Mouse (Mus musculus) C2C12 (cell line): ENCODE results near the gene AI413582. TPM values are rescaled to one million over a fixed set of nuclear protein-coding genes. Genes with fewer than 3 reads are reported as not detected.

ENCODE experiments used
- H3K27me3 ChIP-seq: one replicate; pipeline ENCODE4 v1.6.1; 2011; ENCODE audit not compliant: control insufficient read depth, insufficient read depth, insufficient read length
- H3K36me3 ChIP-seq: one replicate; pipeline ENCODE4 v1.6.1; 2011; ENCODE audit not compliant: control insufficient read depth, insufficient read depth
- H3K4me3 ChIP-seq: one replicate; pipeline ENCODE4 v1.5.1; 2011; ENCODE audit warnings: mild to moderate bottlenecking, control low read depth; ENCODE audit not compliant: poor library complexity, insufficient read depth, severe bottlenecking
- H3K79me2 ChIP-seq: one replicate; pipeline ENCODE4 v1.6.1; 2011; ENCODE audit not compliant: control insufficient read depth, insufficient read depth
- H3K79me3 ChIP-seq: one replicate; pipeline ENCODE4 v1.6.1; 2011; ENCODE audit warnings: low read depth, control low read depth
- H3ac ChIP-seq: one replicate; pipeline ENCODE3; 2011; ENCODE audit warnings: low read depth; ENCODE audit not compliant: control insufficient read depth, insufficient read length
- CEBPB ChIP-seq: IDR thresholded peaks from one replicate; pipeline ENCODE4 v1.6.1; 2011; ENCODE audit warnings: low read depth, mild to moderate bottlenecking, control low read depth, moderate library complexity
- CTCF ChIP-seq: IDR thresholded peaks from one replicate; pipeline ENCODE4 v1.5.1; 2011; ENCODE audit not compliant: control insufficient read depth, insufficient read depth, insufficient read length
- FOSL1 ChIP-seq: IDR thresholded peaks from one replicate; pipeline ENCODE4 v1.8.0; 2011; ENCODE audit warnings: mild to moderate bottlenecking, low read length; ENCODE audit not compliant: poor library complexity, insufficient read depth, severe bottlenecking
- MAX ChIP-seq: IDR thresholded peaks from one replicate; pipeline ENCODE4 v1.6.1; 2011; ENCODE audit warnings: mild to moderate bottlenecking, control low read depth
- MYOD1 ChIP-seq: IDR thresholded peaks from one replicate; pipeline ENCODE4 v1.6.1; 2011; ENCODE audit warnings: low read depth; ENCODE audit not compliant: control insufficient read depth, insufficient read length
- MYOG ChIP-seq: IDR thresholded peaks from one replicate; pipeline ENCODE4 v1.6.1; 2011; ENCODE audit not compliant: control insufficient read depth, insufficient read length; ENCODE audit errors: extremely low read depth
- USF1 ChIP-seq: IDR thresholded peaks from one replicate; pipeline ENCODE4 v1.6.1; 2011; ENCODE audit warnings: low read depth, mild to moderate bottlenecking, control low read depth, moderate library complexity
- polyA plus RNA-seq: library from polyadenylated mRNA; unstranded; fragments of >200 nt; fragmentation: generic; extraction: Trizol; gene quantifications from one replicate; pipeline ENCODE4 v1.2.1, GENCODE M21; 2012; ENCODE audit warnings: missing spikeins

Gene AI413582
- polyA plus RNA-seq, 1 experiment: 37.9 TPM

DNA sequence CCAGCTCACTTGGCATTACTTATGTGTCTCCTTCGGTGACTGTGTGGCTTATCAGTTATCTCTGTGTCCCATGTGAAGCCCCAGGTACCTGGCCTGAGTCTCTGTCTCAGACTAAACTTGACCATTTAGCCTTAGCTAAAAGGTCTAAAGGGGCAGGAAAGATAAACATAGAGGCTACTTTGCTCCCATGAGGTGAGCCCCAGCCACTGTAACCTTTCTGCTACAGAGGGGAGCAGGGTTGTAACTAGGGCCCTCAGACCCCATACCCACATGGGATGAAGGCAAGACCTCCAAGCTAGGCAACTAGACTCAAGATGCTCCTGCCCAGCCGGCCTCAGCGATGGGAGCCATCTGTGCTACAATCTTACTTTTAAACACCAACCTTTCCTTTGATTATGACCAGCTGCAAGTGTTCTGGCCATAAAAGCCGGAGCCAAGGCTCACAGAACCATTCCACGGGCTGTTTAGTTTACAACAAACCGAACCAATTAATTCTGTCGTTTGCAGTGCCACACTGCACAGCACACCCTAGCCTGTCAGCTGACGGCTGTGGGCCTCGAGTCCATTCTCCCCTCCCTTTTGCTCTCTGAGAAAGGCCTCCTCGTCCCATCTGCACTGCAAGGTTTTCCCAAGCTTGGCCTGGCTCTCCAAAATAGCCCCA, 9.7 kb upstream of the AI413582 start:
- no peaks in the 10 kb centered on the region for H3K79me2 ChIP-seq
- no peaks in the 10 kb centered on the region for H3K27me3 ChIP-seq
- no peak overlapping the region for H3K4me3 ChIP-seq
- TF ChIP-seq CEBPB (no peak), MYOG (no peak), CTCF (no peak), FOSL1 (no peak), MAX (no peak), USF1 (no peak), MYOD1 (no peak)
- H3K36me3 ChIP-seq: peaks cover 25% of the 10 kb centered on the region
- no peaks in the 10 kb centered on the region for H3K79me3 ChIP-seq
- H3ac ChIP-seq: no peak overlapping the region

DNA sequence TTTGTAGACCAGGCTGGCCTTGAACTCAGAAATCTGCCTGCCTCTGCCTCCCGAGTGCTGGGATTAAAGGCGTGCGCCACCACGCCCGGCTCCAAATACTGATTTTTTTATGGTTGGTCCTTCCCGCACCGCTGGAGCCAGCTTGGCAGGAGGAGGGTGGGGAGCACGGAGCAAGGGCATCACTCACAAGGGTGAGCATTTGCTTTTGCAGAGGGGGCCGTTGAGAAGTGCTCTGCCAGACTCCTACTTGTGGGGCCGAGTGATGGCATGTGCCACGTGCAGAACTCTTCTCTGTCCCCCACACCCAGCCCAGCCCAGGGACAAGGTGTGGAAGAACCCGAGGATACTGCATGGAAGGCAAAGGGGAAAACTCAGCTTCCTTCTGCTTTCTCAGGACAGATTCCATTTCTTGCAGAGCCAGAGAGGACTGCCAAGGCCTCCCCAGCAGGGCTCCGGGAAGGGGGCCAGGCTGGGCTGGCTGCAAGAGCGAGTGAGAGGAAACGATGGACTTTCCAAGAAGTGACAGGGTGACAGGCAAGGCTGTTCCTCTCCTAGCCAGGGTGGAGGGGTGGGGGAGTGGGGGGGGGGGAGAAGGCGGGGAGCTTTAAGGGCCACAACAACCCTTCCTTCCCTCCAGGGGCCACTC, 9.0 kb upstream of the AI413582 start:
- H3K36me3 ChIP-seq: peaks cover 19% of the 10 kb centered on the region
- no peaks in the 10 kb centered on the region for H3K27me3 ChIP-seq
- TF ChIP-seq FOSL1: no peak
- TF ChIP-seq MAX: no peak
- no peak for TF ChIP-seq CEBPB
- TF ChIP-seq CTCF: no peak
- no peak for TF ChIP-seq MYOD1
- no peak for TF ChIP-seq USF1
- no peak for TF ChIP-seq MYOG

DNA sequence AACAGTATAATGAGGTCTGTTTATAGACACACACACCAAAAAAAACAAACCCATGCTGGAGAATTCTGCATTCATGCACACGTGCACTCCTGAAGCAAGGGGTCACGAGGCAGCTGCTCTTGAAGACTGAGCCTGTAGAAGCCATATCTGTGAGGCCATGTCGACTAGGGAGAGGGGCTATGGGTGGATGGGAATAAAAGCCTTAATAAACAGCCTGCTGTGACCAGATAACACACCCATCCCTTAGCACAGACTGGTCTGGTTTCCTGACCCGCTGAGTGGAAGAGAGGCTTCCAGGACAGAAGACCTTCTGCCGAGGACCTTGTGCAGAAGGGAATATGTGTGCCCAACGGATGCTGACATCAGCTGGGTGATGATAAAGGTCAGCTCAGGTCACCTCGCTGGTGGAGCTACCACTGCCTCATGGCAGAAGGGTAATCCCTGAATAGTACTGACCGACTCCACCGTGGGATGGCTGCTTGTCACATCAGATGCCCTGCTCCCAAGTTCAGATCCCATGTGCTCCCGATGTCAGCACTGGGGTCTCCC, 8.3 kb upstream of the AI413582 start:
- no peak overlapping the region for H3K4me3 ChIP-seq
- peaks cover 11% of the 10 kb centered on the region for H3K36me3 ChIP-seq
- TF ChIP-seq USF1 (no peak), CTCF (no peak), MYOD1 (no peak), CEBPB (no peak), MYOG (no peak), FOSL1 (no peak), MAX (no peak)
- no peaks in the 10 kb centered on the region for H3K79me3 ChIP-seq
- no peak overlapping the region for H3ac ChIP-seq
- no peaks in the 10 kb centered on the region for H3K79me2 ChIP-seq
- H3K27me3 ChIP-seq: no peaks in the 10 kb centered on the region

More for the DNA sequence above, 9.0 kb upstream of the AI413582 start:
- no peaks in the 10 kb centered on the region for H3K79me2 ChIP-seq
- H3K79me3 ChIP-seq: no peaks in the 10 kb centered on the region
- H3K4me3 ChIP-seq: no peak overlapping the region
- no peak overlapping the region for H3ac ChIP-seq

DNA sequence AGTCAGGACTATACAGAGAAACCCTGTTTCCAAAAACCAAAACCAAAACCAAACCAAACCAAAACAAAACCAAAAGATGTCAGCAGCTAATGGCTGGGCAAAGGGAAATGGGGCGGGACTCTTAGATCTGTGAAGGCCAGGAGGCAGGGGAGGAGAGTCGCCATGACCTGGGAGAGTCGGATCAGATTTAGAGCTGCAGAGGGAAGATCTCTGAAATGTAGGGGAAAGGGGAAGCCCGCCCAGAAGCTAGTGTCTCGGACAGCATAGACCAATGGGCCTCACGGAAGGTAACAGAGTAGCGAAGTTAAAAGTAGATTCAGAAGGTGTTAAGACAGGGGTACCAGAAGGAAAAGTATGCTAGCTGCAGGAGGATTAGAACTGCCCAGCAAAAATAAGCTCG, 5.8 kb upstream of the AI413582 start:
- no peak for TF ChIP-seq MAX
- H3K79me3 ChIP-seq: no peaks in the 10 kb centered on the region
- no peak overlapping the region for H3K4me3 ChIP-seq
- H3ac ChIP-seq: no peak overlapping the region
- H3K36me3 ChIP-seq: peaks cover 6% of the 10 kb centered on the region
- H3K27me3 ChIP-seq: no peaks in the 10 kb centered on the region
- no peaks in the 10 kb centered on the region for H3K79me2 ChIP-seq

DNA sequence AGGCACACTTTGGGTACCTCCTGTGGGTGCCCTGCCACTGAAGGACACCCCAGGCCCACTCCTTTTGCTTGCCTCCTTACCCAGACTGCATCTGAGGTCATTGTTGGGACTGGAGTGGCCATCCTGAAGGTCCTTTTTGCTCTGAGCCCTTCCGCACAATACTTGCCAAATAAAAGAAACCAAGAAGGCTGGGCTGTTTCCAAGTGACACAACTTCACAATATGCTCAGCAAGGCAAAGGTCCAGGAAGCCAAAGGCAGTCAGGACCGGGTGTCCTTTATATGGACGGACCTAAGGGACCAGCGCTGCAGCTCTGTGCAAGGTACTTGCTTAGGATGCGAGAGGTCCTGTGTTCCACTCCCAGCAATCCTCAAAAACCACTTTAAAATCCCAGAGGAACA, 2.7 kb upstream of the AI413582 start:
- peaks cover 5% of the 10 kb centered on the region for H3K36me3 ChIP-seq

DNA sequence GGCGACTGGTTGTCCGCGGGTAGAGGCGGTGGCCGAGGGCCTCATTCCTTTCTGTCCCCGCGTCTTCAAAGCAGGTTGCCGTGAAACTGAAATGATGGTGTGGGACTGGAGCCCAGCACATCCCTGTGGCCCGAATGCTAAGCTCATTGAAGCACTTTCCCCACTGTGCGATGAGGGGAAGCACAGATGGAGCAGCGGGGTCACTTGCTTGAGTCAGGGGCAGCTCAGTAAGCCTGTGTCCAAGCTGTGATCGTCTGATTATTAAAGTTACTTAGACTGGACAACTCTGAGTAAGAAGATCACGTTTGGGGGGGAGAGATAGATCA, 349 bp upstream of the AI413582 start:
- no peaks in the 10 kb centered on the region for H3K79me3 ChIP-seq
- peaks cover 10% of the 10 kb centered on the region for H3K79me2 ChIP-seq
- H3K36me3 ChIP-seq: peaks cover 5% of the 10 kb centered on the region
- no peaks in the 10 kb centered on the region for H3K27me3 ChIP-seq
- peak overlapping the region; percentile 30 for H3K4me3 ChIP-seq
- peak overlapping the region; percentile 82 for H3ac ChIP-seq
- TF ChIP-seq FOSL1: no peak
- no peak for TF ChIP-seq MYOG
- no peak for TF ChIP-seq USF1
- no peak for TF ChIP-seq CEBPB
- no peak for TF ChIP-seq MYOD1
- TF ChIP-seq MAX: no peak
- no peak for TF ChIP-seq CTCF

More for the DNA sequence above, 2.7 kb upstream of the AI413582 start:
- H3K79me3 ChIP-seq: no peaks in the 10 kb centered on the region
- H3K79me2 ChIP-seq: peaks cover 5% of the 10 kb centered on the region
- H3K27me3 ChIP-seq: no peaks in the 10 kb centered on the region
- no peak overlapping the region for H3K4me3 ChIP-seq
- TF ChIP-seq FOSL1: no peak
- no peak for TF ChIP-seq MAX
- no peak for TF ChIP-seq USF1
- no peak for TF ChIP-seq MYOG
- no peak for TF ChIP-seq MYOD1
- TF ChIP-seq CTCF: no peak
- TF ChIP-seq CEBPB: no peak
- no peak overlapping the region for H3ac ChIP-seq
